Mouse (Mus musculus) gastrocnemius, postnatal 4 days (tissue): Measurements from ENCODE around the gene Gm10428. TPM values are rescaled to one million over a fixed set of nuclear protein-coding genes. Genes with fewer than 3 reads are reported as not detected.

Source experiments
- DNase-seq, 2 experiments: peaks; one replicate each; pipeline ENCODE4 v3.0.0; 2021 to 2022; ENCODE audit warnings: low spot score in 2 of 2, mixed read lengths in 2 of 2
- total RNA-seq, 2 experiments: library from RNA; stranded (reverse); gene quantifications; 2 replicates each; pipeline ENCODE4 v1.2.3; 2021

The Gm10428 gene
- total RNA-seq, 2 experiments from 2014 or later, result not detected

DNA sequence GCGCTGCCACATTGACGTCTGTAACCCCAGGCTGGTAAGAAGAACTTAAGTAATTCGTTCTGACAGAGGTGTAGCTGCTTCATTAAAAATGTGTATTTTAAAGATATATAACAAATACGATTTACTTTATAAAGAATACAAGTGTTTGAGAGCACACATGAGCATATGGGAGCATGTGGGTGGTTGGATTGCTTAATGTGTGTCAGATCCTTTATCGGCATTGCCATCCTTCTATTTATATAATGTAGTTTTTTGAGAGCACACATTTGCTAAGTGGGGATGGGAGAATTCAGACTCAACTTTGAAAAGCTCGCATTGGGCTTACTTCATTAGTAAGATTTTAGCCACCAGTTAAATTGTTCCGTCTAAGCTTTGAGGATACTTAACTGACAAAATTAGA, 23.6 kb downstream of the Gm10428 start:
- no peak for DNase-seq

DNA sequence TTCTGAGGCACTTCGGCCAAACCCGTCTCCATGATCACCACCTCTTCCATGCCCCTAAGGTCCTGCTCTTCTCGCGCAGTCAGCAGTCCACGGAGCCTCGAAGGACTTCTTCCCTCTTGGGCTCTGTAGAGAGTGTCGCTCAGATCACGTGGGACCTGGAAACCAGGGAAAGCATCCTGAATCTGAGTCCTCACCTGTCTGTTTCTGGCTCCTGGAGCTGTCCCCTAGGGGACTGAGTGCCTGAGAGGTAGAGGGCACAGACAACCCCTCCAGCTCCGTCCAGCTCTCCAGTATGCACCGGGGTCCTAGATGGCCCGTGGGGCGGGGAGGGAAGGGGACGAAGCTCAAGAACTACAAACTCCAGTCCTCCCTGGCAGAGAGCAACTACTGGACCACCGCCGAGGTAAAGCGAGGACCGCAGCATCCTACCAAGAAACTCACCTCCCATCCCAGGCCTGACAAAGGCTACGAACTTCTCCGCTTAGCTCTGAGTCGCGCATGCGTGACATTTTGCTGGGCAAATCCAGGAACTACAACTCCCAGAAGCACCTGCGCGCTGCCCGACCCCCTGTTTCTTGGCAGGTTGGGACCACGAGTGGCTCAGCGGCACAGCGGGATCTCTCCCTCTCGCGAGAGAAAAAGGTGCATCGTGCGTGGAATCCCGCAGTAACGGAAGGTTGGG, 36.2 kb downstream of the Gm10428 start, which contains the start of gene Zfp286:
TSS of gene Zfp286 (minus strand) at position 528 of the 682 bp plus-strand sequence.
- peak; percentile 70 to 87 for DNase-seq

DNA sequence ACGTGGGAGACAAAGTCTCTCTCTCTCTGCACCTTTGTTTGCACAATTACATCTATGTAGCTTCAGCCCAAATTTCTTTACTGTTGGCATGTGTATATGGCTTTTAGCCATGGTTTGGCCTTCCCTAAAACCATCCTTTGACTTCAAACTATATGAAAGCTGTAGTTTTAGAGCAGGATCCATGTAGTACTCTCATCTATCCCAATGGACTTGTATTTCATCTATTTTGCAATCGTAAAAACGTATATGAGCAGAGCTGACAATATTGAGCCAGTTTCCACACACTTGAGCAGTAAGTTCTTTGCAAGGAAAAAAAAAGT, 36.7 kb downstream of the Gm10428 start:
- DNase-seq, result no peak

Other genes with a start within 250 kb of the Gm10428 start
- 10 to 100 TPM; 13.6 to 22.4 TPM for gene Cenpv, start 213.8 kb upstream of the Gm10428 start, total RNA-seq
- 1,000 to 10,000 TPM; 1,167 to 1,215 TPM for gene Ubb, start 201.9 kb upstream of the Gm10428 start, total RNA-seq
- 1 to 10 TPM; 3.6 to 4.7 TPM for gene Trpv2, start 178.6 kb upstream of the Gm10428 start, total RNA-seq
- gene Lrrc75a, start 104.6 kb upstream of the Gm10428 start, total RNA-seq, result 10 to 100 TPM; 29.1 to 31.3 TPM
- 10 to 100 TPM; 24.2 to 26.0 TPM for gene Mmgt2, start 104.4 kb upstream of the Gm10428 start, total RNA-seq
- gene Zfp287, start 21.2 kb upstream of the Gm10428 start, total RNA-seq, result 1 to 10 TPM; 3.6 to 4.7 TPM
- 1 to 10 TPM; 5.1 to 5.7 TPM for gene Zfp286, start 36.4 kb downstream of the Gm10428 start, total RNA-seq
- gene Trim16, start 67.1 kb downstream of the Gm10428 start, total RNA-seq, result 10 to 100 TPM; 24.1 to 28.3 TPM
- gene Fbxw10, start 94.0 kb downstream of the Gm10428 start, total RNA-seq, result 1 to 10 TPM in 1 of 2 experiments, under 1 TPM in 1; 0.96 to 1.1 TPM
- 10 to 100 TPM; 18.9 to 20.4 TPM for gene Tvp23b, start 126.4 kb downstream of the Gm10428 start, total RNA-seq
- gene Cdrt4, start 198.1 kb downstream of the Gm10428 start, total RNA-seq, result under 1 TPM in 1 of 2 experiments, not detected in 1; 0.66 TPM